20 mouse cellular contexts compared by ENCODE assay signal in genomic region chr7:95687733-95688132, GRCm38 (mm10).
DNase-seq lines count a peak whose midpoint lies in the region; ATAC-seq and TF ChIP-seq lines count a peak whose summit lies in the region.
"Had no signal": no experiment of that assay in that cellular context is flagged by ENCODE, and none has a peak within 500 bp of the region (broad histone marks: within the 10 kb centered on the region; RNA-seq: fewer than 3 reads in every experiment).

No protein-coding gene starts in this region.

- no peaks in the 10 kb centered on the region for H3K9me3 ChIP-seq in forebrain, embryonic 10.5 days
- no peaks in the 10 kb centered on the region for H3K9me3 ChIP-seq in forebrain, embryonic 14.5 days (replicated peaks; ENCODE audit: control insufficient read depth, low read length)
- H3K9me3 ChIP-seq in neural tube, embryonic 11.5 days (ENCODE audit: control insufficient read depth, low read length) = no peaks in the 10 kb centered on the region
- H3K9me3 ChIP-seq in midbrain, embryonic 13.5 days = no peaks in the 10 kb centered on the region
- H3K9me3 ChIP-seq: heart, embryonic 10.5 days; limb, embryonic 13.5 days; liver, embryonic 13.5 days had no signal

- 0 out of 2 replicates have a peak overlapping the region, but pooled peaks have one; percentile 38 for H3K4me3 ChIP-seq in forebrain, embryonic 10.5 days
- H3K4me3 ChIP-seq in forebrain, embryonic 14.5 days (ENCODE audit: low read depth, low read length) = no peak overlapping the region
- H3K4me3 ChIP-seq in neural tube, embryonic 11.5 days (ENCODE audit: low read depth, low read length) = no peak overlapping the region
- H3K4me3 ChIP-seq in midbrain, embryonic 13.5 days (replicated peaks) = no peak overlapping the region
- no peak overlapping the region for H3K4me3 ChIP-seq in cerebellum, adult 2 months (replicated peaks; ENCODE audit: insufficient read depth, low read depth, low read length)
- H3K4me3 ChIP-seq: heart, embryonic 10.5 days; liver, embryonic 13.5 days had no signal

- 26% methylated on average over 3 of the region's 3 CpGs for WGBS in forebrain, embryonic 10.5 days
- WGBS in forebrain, embryonic 14.5 days = 10% methylated on average over 3 of the region's 3 CpGs
- WGBS in neural tube, embryonic 11.5 days = 46% methylated on average over 3 of the region's 3 CpGs
- WGBS in midbrain, embryonic 13.5 days = 17% methylated on average over 3 of the region's 3 CpGs
- WGBS in cerebellum, adult 2 months = 64% methylated on average over 3 of the region's 3 CpGs

- no peak for TF ChIP-seq CTCF in cerebellum, adult 2 months (IDR thresholded peaks at IDR 0.05; ENCODE audit: borderline replicate concordance, insufficient read depth, low read depth, low read length)

- no peak for ATAC-seq in forebrain, embryonic 14.5 days
- 0 out of 2 replicates have a peak, but pooled peaks have one; percentile 3 for ATAC-seq in neural tube, embryonic 11.5 days (ENCODE audit: insufficient read depth, low FRiP score, low TSS enrichment)
- 0 out of 2 replicates have a peak, but pooled peaks have one; percentile 5 for ATAC-seq in midbrain, embryonic 13.5 days

- H3K4me2 ChIP-seq in forebrain, embryonic 14.5 days (ENCODE audit: low read length) = no peak overlapping the region
- H3K4me2 ChIP-seq in neural tube, embryonic 11.5 days (ENCODE audit: low read depth) = no peak overlapping the region
- H3K4me2 ChIP-seq in midbrain, embryonic 13.5 days (replicated peaks) = peak overlapping the region; percentile 49
- H3K4me2 ChIP-seq: liver, embryonic 13.5 days had no signal

- DNase-seq in forebrain, embryonic 10.5 days (ENCODE audit: extremely low spot score, low spot score) = no peak
- DNase-seq in forebrain, embryonic 14.5 days (ENCODE audit: low spot score) = no peak
- DNase-seq in neural tube, embryonic 11.5 days (ENCODE audit: low spot score) = no peak
- DNase-seq in neural tube, embryonic 10.5 days (ENCODE audit: extremely low spot score, low spot score) = no peak
- no peak for DNase-seq in layer of hippocampus, adult 9-11 months
- DNase-seq in cerebellum, adult 2 months = no peak
- DNase-seq in frontal cortex, postnatal 25 days (ENCODE audit: low spot score in 2 of 2) = no peak
- DNase-seq: adrenal gland, adult 2 months; cerebellum, adult 11-12 months; cerebellum, postnatal 36 days; gastrocnemius, postnatal 25 days; kidney, adult 11 months; liver, embryonic 13.5 days; lung, embryonic 14.5 days; lung, postnatal 36 days; right cerebral cortex, adult 18-20 months; thymus, postnatal 36 days had no signal

- H3K4me1 ChIP-seq in forebrain, embryonic 10.5 days = peaks cover 38% of the 10 kb centered on the region
- H3K4me1 ChIP-seq in forebrain, embryonic 14.5 days (ENCODE audit: control insufficient read depth, insufficient read depth, low read length) = peaks cover 13% of the 10 kb centered on the region
- 0 out of 2 replicates have a peak, but pooled peaks cover 6% of the 10 kb centered on the region for H3K4me1 ChIP-seq in neural tube, embryonic 11.5 days (ENCODE audit: control insufficient read depth, insufficient read depth, low read length)
- H3K4me1 ChIP-seq in midbrain, embryonic 13.5 days (replicated peaks) = peaks cover 28% of the 10 kb centered on the region
- no peaks in the 10 kb centered on the region; the same call in 1 of the 2 replicates for H3K4me1 ChIP-seq in cerebellum, adult 2 months (ENCODE audit: control insufficient read depth, insufficient read depth, low read length)
- H3K4me1 ChIP-seq: heart, embryonic 10.5 days; liver, embryonic 13.5 days had no signal

- peak overlapping the region; percentile 65 for H3K27ac ChIP-seq in forebrain, embryonic 10.5 days
- no peak overlapping the region for H3K27ac ChIP-seq in forebrain, embryonic 14.5 days (ENCODE audit: low read depth, low read length)
- H3K27ac ChIP-seq in neural tube, embryonic 11.5 days (ENCODE audit: low read depth, low read length) = no peak overlapping the region
- H3K27ac ChIP-seq in midbrain, embryonic 13.5 days = 0 out of 2 replicates have a peak overlapping the region, but pooled peaks have one; percentile 35
- H3K27ac ChIP-seq in cerebellum, adult 2 months (ENCODE audit: insufficient read depth, low read length) = no peak overlapping the region
- H3K27ac ChIP-seq: heart, embryonic 10.5 days; limb, embryonic 13.5 days; liver, embryonic 13.5 days had no signal

- no peak for TF ChIP-seq POLR2A in cerebellum, adult 2 months (IDR thresholded peaks at IDR 0.05; ENCODE audit: borderline replicate concordance, insufficient read depth, low read length)

- no peak overlapping the region for H3K9ac ChIP-seq in forebrain, embryonic 14.5 days (ENCODE audit: low read length)
- H3K9ac ChIP-seq in neural tube, embryonic 11.5 days (ENCODE audit: low read length) = no peak overlapping the region
- no peak overlapping the region for H3K9ac ChIP-seq in midbrain, embryonic 13.5 days (replicated peaks)
- H3K9ac ChIP-seq: limb, embryonic 13.5 days; liver, embryonic 13.5 days; lung, embryonic 14.5 days had no signal

- peaks cover 97% of the 10 kb centered on the region for H3K27me3 ChIP-seq in forebrain, embryonic 10.5 days (ENCODE audit: poor library complexity, severe bottlenecking)
- H3K27me3 ChIP-seq in forebrain, embryonic 14.5 days (replicated peaks; ENCODE audit: control insufficient read depth, insufficient read depth, low read length) = peaks cover 10% of the 10 kb centered on the region; the same call in 1 of the 2 replicates
- no peaks in the 10 kb centered on the region for H3K27me3 ChIP-seq in neural tube, embryonic 11.5 days (ENCODE audit: control insufficient read depth, insufficient read depth, low read length)
- 0 out of 2 replicates have a peak, but pooled peaks cover 7% of the 10 kb centered on the region for H3K27me3 ChIP-seq in midbrain, embryonic 13.5 days
- no peaks in the 10 kb centered on the region; the same call in 1 of the 2 replicates for H3K27me3 ChIP-seq in cerebellum, adult 2 months (ENCODE audit: control insufficient read depth, insufficient read depth, low read length)
- H3K27me3 ChIP-seq: liver, embryonic 13.5 days had no signal

- H3K36me3 ChIP-seq in forebrain, embryonic 10.5 days (replicated peaks) = no peaks in the 10 kb centered on the region
- no peaks in the 10 kb centered on the region for H3K36me3 ChIP-seq in forebrain, embryonic 14.5 days (ENCODE audit: control insufficient read depth, insufficient read depth, low read length)
- no peaks in the 10 kb centered on the region for H3K36me3 ChIP-seq in neural tube, embryonic 11.5 days (ENCODE audit: control insufficient read depth, insufficient read depth, low read length)
- no peaks in the 10 kb centered on the region for H3K36me3 ChIP-seq in midbrain, embryonic 13.5 days
- H3K36me3 ChIP-seq: heart, embryonic 10.5 days; limb, embryonic 13.5 days; liver, embryonic 13.5 days had no signal

Comparison
In these comparisons a context has a peak if more than half of its experiments do, and no peak if none do; other contexts are left out.
1. H3K27ac ChIP-seq: peak in forebrain, embryonic 10.5 days (single experiment) and midbrain, embryonic 13.5 days (single experiment); none in forebrain, embryonic 14.5 days (single experiment), neural tube, embryonic 11.5 days (single experiment) and cerebellum, adult 2 months (single experiment).